Mouse (Mus musculus) bone marrow macrophage, adult 2 months (primary cell): Measurements from ENCODE around the gene Arfgef3.

ENCODE experiments used
- CTCF ChIP-seq: IDR thresholded peaks from 2 replicates; pipeline ENCODE4 v1.5.1; 2012; ENCODE audit warnings: low read depth, mild to moderate bottlenecking, low read length, moderate library complexity
- POLR2A ChIP-seq: IDR thresholded peaks from 2 replicates; pipeline ENCODE4 v1.6.1; 2012; ENCODE audit warnings: mild to moderate bottlenecking, low read depth, low read length, borderline replicate concordance

DNA sequence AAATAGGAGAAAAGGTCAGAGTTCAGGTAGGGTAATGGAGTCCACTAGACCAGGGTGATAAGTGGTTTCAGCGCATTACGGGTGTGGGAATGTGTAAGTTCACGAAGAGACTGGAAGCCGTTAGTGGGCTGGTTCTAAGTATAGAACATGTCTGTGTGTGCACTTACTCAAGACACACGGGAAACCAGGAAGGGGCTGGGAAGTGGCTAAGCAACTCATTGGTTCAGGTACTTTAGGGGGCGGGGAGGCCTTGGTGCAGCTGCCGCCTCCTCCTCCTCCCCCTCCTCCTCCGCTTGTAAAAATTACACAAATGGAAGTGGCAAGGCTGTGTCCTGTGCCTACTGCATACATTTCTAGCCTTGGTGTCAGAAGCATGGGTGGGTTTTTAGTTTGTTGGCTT is 211.5 kb downstream of the Arfgef3 start:
- no peak for TF ChIP-seq POLR2A
- no peak for TF ChIP-seq CTCF
